Mouse (Mus musculus): Measurements from ENCODE around the gene Acin1.

Acin1 gene

DNA sequence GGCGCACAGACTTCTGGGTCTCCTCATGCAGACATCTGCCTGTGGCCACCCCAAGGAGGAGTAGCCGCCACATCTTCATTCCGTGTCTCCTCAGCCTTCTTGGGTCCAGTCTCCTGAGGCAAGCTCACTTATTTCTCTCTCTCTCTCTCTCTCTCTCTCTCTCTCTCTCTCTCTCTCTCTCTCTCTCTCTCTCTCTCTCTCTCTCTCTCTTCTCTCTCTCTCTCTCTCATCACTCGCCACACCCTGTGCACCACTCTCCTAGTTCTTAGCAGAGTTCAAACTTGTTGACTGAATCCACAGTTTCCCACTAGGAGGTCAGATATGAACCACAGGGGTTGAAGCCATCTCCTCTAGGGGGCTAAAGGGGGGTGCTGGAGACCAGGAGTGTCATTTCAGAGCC, 12.0 kb upstream of the Acin1 start, which contains the start of gene Gm29776:
Gene Gm29776 (minus strand): TSS at position 101 of the 400 bp plus-strand sequence.
- CTCF ChIA-PET, result interaction anchor here (0.7 kb wide), 1 partner anchor 9 kb away, joined by 3 read pairs; no protein-coding TSS in a partner anchor

DNA sequence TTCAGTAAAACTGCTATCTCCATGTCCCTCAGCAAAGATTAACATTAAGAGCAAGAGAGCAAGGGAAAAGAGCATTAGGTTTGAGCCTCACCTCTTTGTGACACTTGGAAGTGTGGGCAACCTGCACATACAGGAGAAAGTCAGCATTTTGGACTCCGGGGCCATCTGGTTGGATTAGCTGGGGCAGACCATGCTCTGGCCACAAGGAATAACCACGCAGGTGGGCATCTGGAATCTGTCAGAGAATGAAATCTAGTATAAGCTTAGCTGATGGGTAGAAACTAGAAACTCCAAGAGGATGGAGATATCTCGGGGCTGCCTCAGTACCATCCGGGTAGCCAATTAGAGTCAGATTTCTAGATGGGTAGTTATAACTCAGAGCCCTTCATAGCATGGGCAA, 10.0 kb upstream of the Acin1 start:
- CTCF ChIA-PET, result no interaction called here

DNA sequence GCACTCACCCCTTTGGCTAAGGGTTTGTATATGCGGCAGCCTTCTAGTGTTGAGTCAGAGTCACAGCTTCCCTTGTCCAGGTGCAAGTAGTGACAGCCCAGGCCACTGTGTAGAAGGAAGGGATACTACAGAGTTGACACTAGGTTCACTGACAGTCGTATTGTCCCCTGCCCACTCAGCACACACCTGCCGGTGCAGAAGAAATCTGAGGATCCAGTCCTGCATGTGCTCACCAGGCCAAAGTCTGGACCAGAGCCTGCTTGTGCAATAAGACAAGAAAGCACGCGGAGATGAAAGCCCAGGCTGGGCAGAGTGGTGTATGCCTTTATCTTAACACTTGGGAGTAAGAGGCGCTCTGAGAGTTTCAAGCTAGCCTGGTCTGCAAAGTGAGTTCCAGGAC, 8.3 kb upstream of the Acin1 start:
- CTCF ChIA-PET, result no interaction called here

DNA sequence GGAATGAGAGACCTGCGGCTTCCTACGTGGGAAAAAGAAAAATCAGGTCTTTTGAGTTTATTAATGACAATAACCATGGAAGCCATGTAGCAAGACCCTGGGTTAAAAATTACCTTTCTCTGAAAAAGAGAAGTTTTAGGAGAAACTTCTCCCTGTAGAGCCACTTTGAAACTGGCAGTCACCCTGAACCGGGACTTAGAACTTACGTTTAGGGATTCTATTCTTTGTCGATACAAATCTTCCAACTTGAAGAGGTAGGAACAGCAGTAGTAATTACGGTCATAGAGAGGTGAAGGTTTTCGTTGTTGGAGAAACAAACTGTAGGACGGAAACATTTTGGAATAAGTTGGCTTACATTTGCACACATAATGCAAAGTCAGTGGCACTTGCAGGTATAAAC, 520 bp upstream of the Acin1 start:
- CTCF ChIA-PET, result no interaction called here

DNA sequence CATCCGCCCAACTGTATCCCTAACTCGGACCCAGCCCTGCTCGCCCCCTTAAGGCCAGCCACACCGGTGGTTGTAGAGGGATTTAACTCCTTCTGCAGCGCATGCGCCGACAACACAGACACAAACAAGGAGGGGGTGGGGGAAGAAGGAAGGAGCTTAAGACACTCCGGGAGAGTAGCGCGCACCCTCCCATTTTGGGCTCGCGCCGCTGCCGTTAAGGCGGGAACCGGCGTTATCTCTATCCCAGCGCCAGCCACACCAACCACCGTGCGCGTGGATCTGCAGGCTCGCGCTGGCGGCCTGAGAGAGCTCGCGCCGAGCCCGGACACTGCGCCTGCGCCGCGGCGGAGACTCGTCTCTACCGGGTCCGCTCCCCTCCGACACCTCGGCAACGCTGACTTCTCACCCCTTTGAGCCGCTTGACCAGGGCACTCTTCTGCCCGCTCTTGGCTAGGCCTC, 639 bp downstream of the Acin1 start, which contains the start of gene 1700123O20Rik:
Gene 1700123O20Rik (plus strand): TSS at position 154 of the 459 bp plus-strand sequence.
- CTCF ChIA-PET, result no interaction called here

DNA sequence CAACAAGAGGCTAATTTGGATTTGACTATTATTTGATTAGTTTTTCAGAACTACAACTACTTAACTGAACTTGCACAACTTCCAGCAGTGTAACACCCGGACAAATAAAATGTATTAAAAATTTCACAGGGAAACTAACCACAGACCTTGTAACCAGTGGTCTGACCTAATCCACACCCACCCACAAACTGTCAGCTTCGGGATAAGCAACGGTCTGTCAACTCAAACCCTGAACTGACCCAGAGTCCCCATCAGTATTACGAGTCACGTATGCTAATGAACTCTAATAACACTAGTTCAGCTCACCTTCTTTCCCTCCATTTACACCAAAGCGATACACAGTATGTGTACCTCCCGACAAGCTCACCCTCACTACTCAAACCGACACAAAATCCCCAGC, 1.3 kb downstream of the Acin1 start:
- CTCF ChIA-PET, result no interaction called here

DNA sequence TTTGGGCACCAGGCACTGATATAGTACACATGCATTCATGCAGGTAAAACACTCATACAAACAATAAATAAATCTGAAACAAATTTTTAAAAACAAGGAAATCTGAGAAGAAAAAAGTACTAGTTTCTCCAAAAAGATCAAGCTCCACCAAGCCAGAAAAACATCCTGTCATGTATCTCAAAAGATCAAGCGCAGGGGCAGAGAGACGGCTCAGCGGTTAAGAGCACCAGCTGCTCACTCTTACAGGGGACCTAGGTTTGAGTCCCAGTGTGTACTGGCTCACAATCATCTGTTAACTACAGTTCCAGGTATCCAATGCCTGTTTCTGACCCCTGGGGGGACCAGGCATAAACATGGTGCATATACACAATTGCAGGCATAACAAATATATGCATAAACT, 4.3 kb downstream of the Acin1 start:
- CTCF ChIA-PET, result interaction anchor here (0.6 kb wide), 1 partner anchor 31 kb away, joined by 5 read pairs; no protein-coding TSS in a partner anchor

DNA sequence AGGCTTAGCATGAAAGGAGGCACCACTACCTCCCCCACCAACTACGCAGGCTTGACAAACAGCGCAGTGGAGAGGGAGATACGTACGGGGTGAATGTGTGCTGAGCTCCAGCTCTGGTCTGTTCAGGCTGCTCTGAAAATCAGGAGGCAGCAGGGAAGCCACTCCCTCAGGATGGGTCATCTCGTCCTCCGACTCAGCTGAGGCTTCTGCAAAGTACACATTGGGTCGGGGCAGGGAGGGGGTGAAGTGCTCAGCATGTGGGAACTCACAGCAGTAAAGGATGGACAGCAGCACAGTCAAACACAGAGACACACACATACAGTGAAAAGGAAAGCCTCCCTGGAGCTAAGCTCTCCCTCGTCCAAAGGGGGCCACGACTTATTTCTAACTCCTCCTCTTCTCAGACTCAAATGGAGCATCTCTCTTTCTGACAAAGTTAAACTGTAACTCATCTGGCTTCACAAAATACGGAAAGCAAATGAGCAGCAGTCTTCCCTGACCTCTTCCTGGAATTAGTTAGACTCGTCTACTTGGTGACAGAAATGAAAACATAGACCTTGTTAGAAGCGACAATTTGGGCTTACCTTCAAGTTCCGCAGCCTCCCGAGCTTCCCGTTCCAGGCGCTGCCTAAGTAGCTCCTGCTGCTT, 8.0 kb downstream of the Acin1 start:
- CTCF ChIA-PET, result interaction anchor here (0.7 to 1.4 kb wide), 2 partner anchors 20 to 35 kb away, joined by 3 to 4 read pairs; no protein-coding TSS in a partner anchor

DNA sequence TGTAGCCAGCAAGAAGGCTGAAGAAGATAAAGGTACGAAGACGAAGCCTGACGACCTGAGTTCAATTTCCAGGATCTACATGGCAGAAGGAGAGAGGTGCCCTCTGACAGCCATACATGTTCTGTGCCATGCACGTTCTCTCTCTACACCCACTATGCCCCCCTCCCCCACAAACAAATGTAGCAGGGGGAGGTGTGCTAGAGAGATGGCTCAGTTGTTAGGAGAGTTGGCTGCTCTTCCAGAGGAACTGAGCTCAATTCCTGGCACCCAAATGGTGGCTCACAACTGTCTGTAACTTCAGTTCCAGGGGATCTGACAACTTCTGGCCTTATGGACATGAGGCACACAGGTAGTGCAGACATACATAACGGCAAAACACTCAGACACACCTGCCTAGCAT, 10.4 kb downstream of the Acin1 start:
- CTCF ChIA-PET, result interaction anchor here (0.7 kb wide), 1 partner anchor 67 kb away, joined by 4 read pairs; no protein-coding TSS in a partner anchor

DNA sequence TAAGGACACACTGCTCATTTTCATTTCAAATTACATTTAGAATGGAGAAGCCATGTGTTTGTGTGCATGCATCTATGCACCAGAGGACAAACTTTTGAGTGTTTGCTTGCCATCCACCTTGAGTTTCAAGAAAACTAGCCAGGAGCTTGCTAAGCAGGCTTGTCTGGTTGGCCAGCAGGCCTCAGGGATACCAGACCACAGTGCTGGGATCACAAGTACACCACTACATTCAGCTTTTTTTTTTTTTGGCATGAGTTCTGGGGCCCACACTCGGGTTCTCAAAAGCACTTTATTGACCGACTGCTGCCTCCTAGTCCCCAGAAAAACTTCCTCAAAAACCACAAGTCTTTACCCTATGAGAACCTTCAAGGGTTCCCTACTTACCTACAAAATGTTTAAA, 12.4 kb downstream of the Acin1 start:
- CTCF ChIA-PET, result interaction anchor here (0.6 to 1.0 kb wide), 3 partner anchors 15 to 21 kb away, joined by 3 to 4 read pairs (median 3); no protein-coding TSS in a partner anchor

DNA sequence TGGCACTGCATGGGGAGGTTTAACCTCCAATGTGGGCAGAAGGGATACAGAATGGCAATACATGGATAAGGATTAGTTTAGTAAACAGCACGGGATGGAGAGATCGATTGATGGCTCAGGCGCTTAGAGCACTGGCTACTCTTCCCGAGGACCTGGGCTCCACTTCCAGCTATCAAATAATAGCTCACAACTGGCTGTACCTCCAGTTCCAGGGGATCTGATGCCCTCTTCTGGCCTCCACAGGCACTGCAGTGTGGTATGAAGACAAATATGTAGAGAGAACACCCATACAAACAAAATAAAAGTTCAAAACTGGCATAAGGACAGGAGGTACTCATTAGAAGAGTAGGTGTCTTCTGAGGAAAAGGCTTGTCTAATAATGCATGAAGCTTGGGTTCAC, 17.4 kb downstream of the Acin1 start:
- CTCF ChIA-PET, result no interaction called here

DNA sequence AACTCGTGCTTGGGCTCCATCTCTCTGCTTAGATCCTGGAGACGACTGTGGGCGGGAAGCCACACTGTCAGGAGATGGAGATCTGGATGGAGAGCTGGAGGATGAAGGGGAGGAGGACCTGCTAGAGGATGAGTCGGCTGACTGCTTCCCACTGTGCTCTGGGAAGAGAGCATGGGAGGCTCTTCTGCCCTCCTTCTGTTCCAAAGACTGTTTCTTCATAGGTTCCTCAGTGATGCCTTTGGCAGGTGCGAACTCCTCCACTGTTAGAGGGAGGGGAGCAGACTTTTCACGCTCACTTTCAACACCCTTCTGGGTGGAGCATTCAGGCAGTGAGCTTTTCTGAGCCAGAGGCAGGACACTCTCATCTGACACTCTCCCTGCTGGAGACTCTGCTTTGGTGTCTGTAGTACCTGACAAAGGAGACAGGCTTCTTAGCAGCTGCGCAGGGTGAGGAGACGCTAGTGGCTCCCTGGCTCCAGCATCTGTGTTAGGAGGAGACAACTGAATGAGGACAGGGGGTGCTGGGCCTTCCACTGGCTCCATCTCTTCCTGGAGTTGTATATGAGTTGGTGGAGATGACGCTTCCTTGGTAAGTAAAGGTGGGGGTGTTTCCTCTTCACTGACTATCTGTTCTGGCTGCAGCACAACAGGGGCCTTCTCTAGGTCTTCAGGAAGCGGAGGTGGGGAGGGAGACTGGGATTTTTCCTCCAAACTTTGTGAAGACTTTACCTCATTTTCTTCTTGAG, 22.1 kb downstream of the Acin1 start:
- CTCF ChIA-PET, result no interaction called here

DNA sequence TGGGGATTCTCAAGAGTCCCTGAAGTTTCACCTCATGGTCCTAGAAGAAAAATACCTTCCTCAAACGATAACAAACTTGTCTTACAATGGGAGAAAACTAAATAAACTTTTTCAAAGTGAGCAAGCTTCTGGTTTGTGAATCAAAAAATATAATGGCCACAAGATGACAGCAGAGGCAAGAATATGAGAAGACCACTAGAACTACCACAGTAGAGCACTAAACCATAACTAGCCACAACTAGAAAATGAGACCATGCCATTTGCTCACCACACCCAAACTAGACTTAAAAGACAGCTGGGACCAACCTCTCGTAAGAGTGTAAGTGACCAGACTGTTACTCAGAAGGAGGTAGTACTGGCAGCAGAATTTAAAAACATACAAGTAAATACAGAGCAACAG, 26.7 kb downstream of the Acin1 start:
- CTCF ChIA-PET, result interaction anchor here (0.9 kb wide), 1 partner anchor 11 kb away, joined by 3 read pairs; no protein-coding TSS in a partner anchor

DNA sequence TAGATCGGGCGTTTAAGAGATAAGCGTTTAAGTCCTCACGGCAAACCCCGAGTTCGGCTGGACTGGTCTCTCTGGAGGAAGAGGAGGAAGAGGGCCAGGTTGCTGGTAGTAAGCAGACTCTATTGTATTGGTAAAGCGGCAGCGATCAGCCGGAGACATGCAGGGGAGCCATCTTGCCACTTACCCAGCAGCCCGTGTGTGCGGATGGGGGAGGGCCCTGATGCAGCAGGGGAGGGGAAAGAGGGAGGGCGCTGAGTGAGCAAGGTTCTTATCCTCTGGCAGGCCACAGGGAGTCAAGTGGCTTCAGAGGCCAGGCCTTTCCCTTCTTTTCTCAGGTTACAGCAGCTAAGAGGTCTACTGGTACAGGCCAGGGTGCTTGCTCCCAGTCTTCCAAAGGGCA, 33.2 kb downstream of the Acin1 start:
- CTCF ChIA-PET, result interaction anchor here (0.6 kb wide), 1 partner anchor 21 kb away, joined by 3 read pairs; no protein-coding TSS in a partner anchor

DNA sequence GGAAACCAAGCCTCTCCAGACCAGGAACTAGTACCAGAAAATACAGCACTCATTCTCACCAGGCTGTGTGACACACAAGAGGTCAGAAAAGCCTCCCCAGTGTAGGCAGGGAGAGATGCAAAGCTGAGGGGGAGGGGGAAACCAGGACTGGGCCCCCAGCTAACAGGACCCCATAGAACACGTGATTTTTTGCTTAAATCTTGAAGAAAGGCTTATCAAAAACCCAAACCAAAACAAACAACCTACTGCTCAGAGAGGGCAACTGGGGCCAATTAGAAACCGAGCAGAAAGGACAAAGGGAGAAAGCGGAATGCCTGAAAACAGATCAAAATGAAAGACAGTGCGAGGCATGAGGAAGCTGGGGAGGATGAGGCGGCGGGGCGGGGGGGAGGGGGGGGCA, 33.9 kb downstream of the Acin1 start:
- CTCF ChIA-PET, result no interaction called here

DNA sequence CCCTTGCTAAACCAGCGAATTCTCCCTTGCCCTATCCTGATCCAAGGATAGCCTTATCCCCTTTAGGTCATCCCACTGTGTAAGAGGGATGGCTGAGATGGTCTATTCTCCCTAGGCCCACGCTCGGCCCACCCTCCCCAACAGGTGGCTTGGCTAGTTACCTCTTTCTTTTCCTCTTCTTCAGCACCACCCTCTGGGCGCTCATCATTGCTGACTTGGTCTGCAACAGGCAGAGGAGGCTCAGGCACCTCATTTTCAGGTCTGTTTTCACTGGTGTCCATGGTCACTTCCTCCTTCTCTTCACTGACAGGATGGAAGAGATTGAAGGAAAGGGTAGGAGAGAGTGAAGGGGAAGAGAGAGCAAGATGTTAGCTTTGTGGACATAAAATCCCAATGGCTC, 35.2 kb downstream of the Acin1 start:
- CTCF ChIA-PET, result interaction anchor here (0.6 to 1.4 kb wide), 2 partner anchors 32 to 230 kb away, joined by 3 read pairs; no protein-coding TSS in a partner anchor

DNA sequence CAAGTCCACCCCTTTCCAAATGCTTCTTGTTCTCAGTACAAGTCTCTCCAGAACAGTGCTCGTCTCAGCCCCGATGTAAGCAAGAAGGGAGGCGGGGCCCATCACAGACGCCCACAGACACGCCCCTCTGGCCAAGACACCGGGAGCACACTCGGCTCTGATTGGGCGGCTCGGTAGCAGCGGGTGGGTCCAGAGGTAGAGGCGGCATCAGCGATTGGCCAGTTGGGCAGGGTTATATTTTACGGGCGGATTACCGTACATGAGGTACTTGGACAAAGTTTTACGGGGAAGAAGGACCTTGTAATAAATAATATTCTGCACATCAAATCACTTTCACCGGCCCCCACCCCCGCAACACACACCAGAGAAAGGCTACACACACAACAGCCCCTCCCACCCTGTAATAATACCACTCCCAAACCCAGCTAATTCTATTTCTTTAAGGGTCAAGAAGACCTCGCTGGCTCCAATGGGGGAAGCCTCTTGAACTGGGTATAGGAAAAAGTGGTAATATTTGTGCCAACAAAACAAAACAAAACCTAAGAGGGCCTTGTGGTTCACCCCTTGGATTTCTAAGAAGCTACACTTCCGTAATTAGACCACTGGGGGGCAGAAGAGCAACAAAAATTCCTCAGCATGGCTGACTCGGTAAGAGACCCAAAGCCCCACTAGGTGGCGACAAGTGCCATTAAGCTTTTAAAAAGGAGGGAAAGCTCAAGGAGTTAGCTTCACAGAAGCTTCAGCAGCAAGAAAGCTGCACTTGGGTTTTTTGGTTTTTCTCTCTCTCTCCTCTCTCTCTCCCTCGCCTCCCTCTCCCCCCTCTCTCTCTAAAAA, 35.9 kb downstream of the Acin1 start:
- CTCF ChIA-PET, result interaction anchor here (0.6 to 1.4 kb wide), 2 partner anchors 33 to 186 kb away, joined by 3 to 4 read pairs; no protein-coding TSS in a partner anchor

DNA sequence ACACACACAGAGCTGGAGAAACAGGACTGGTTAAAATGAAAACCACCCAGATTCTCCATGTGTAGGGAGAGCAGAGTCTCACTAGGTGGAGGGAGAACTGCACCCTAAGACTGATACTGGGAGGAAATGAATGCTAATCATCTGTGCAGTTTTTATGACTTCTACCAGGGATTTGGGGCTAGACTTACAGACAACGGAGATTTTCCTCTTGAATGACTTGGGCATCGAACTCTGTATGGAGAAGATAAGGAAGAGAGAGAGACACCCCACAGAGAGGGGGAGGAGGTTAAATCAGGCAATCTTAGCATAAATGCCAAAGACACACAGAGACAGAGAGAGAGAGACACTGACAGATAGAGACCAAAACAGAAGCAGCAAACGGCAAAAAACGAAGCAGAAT, 38.8 kb downstream of the Acin1 start:
- CTCF ChIA-PET, result interaction anchor here (1.2 kb wide), 2 partner anchors 12 to 70 kb away, joined by 3 read pairs; partner anchors contain the start of gene Ajuba

DNA sequence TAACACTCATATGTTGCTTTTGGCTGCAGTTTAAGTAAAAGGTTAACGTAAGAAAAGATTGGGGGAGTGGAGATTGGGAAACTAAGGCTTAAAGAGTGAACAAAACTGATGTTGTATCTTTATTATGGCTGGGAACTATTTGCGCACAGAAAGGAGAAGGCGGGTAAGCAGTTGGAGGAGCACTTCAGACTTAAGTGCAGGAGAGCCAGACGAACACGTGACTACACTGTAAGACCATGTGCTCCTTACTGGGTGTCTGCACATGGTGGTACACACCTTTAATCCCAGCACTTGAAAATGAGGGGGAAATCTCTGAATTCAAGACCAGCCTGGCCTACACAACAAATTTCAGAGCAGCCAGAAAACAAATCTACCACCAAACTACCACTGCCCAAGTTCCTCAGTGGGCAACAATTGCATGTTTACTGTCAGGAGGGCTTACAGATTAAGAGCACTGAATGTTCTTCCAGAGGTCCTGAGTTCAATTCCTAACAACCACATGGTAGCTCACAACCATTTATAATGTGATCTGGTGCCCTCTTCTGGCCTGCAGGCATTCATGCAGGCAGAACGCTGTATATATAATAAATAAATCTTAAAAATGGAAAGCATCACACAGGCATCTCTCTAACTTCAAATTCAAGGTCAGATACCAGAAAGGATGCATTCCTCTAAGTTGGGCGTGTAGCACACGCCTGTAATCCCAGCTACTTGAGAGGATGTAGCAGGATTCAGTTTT, 39.7 kb downstream of the Acin1 start:
- CTCF ChIA-PET, result no interaction called here

DNA sequence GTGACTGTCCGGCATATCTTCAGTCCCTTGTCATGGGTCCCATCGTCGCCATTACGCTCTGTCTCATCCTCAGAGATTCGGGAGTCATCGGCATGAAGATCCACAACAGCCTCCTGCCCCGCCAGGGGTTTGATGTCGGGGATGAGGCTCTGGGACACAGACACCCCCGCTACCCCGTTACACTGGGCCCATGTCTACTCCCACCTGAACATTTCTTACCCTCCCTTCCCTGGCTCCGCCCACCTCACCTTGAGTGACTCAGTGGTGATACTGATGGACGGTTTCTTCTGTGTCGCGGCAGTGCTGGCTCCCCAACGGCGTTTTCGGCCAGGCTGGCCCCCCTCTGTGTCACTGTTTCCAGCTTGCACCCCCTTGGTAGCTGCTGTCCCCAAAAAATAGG, 40.3 kb downstream of the Acin1 start:
- CTCF ChIA-PET, result interaction anchor here (0.5 kb wide), 1 partner anchor 34 kb away, joined by 5 read pairs; no protein-coding TSS in a partner anchor

DNA sequence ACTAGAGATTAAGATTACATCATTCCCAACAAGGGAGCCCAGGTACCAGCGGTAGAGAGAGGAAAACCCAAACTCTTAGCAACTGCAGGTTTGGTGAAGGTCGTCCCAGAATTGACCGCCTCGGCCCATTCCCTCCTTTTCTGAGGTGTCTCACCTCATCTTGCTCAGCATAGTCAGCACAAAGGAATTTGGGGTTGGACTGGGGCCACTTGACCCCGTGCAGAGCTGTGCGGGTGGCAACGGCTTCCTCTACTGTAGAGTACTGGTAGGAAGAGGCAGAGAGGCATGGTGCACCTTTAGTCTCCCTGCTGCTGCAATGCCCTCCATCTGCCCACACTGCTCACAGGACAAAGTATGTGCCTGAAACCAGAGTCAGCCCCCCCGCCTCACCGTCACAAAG, 42.4 kb downstream of the Acin1 start:
- CTCF ChIA-PET, result no interaction called here

Measured in spleen, embryonic (tissue).